Mouse (Mus musculus): ENCODE results near the gene Caskin1. TPM values are rescaled to one million over a fixed set of nuclear protein-coding genes. Genes with fewer than 3 reads are reported as not detected.

The Caskin1 gene
- total RNA-seq, 2 experiments from 2014 or later: 158 to 180 TPM

- DNase-seq: no peak
- intact Hi-C loops (cut with DNase I): no loop called here
Observed at GRCm38 (mm10) chr17:24490399-24490798, 2.0 kb downstream of the Caskin1 start.

GRCm38 (mm10) chr17:24494627-24495335 is 6.4 kb downstream of the Caskin1 start:
- peak; percentile 76 for DNase-seq
- intact Hi-C loops (cut with DNase I): no loop called here

- intact Hi-C loops (cut with DNase I): no loop called here
- DNase-seq: peak; percentile 64
Observed at GRCm38 (mm10) chr17:24495443-24495842, 7.0 kb downstream of the Caskin1 start.

- intact Hi-C loops (cut with DNase I): no loop called here
- no peak for DNase-seq
Observed at GRCm38 (mm10) chr17:24496026-24496425, 7.6 kb downstream of the Caskin1 start.

GRCm38 (mm10) chr17:24502208-24502607 is 13.8 kb downstream of the Caskin1 start:
- intact Hi-C loops (cut with DNase I): no loop called here

GRCm38 (mm10) chr17:24504085-24504484 is 15.7 kb downstream of the Caskin1 start:
- intact Hi-C loops (cut with DNase I): no loop called here
- no peak for DNase-seq

More at GRCm38 (mm10) chr17:24502208-24502607, 13.8 kb downstream of the Caskin1 start:
- DNase-seq: no peak

- DNase-seq: peak; percentile 56
- intact Hi-C loops (cut with DNase I): no loop called here
Observed at GRCm38 (mm10) chr17:24505286-24505955, 17.0 kb downstream of the Caskin1 start.

- intact Hi-C loops (cut with DNase I): no loop called here
Observed at GRCm38 (mm10) chr17:24506332-24507070, 18.1 kb downstream of the Caskin1 start.

GRCm38 (mm10) chr17:24507129-24507664 is 18.8 kb downstream of the Caskin1 start:
- peak; percentile 60 for DNase-seq

More at GRCm38 (mm10) chr17:24506332-24507070, 18.1 kb downstream of the Caskin1 start:
- peak; percentile 53 for DNase-seq

GRCm38 (mm10) chr17:24507806-24508460 is 19.5 kb downstream of the Caskin1 start:
- DNase-seq: no peak
- intact Hi-C loops (cut with DNase I): no loop called here

More at GRCm38 (mm10) chr17:24507129-24507664, 18.8 kb downstream of the Caskin1 start:
- intact Hi-C loops (cut with DNase I): no loop called here

GRCm38 (mm10) chr17:24513609-24514008 is 25.2 kb downstream of the Caskin1 start:
- intact Hi-C loops (cut with DNase I): no loop called here
- peak; percentile 69 for DNase-seq

GRCm38 (mm10) chr17:24514270-24515257 is 26.2 kb downstream of the Caskin1 start:
- intact Hi-C loops (cut with DNase I): no loop called here

GRCm38 (mm10) chr17:24520450-24520849 is 32.0 kb downstream of the Caskin1 start:
- intact Hi-C loops (cut with DNase I): no loop called here
- DNase-seq: no peak

More at GRCm38 (mm10) chr17:24514270-24515257, 26.2 kb downstream of the Caskin1 start:
- DNase-seq: no peak

- DNase-seq: no peak
- intact Hi-C loops (cut with DNase I): no loop called here
Observed at GRCm38 (mm10) chr17:24524734-24525133, 36.3 kb downstream of the Caskin1 start.

GRCm38 (mm10) chr17:24527315-24527714 is 38.9 kb downstream of the Caskin1 start:
- intact Hi-C loops (cut with DNase I): no loop called here
- DNase-seq: no peak

GRCm38 (mm10) chr17:24527723-24528559 is 39.5 kb downstream of the Caskin1 start, which contains the start of gene Traf7:
Traf7 (minus strand) TSS chr17:24527938.
- intact Hi-C loops (cut with DNase I): no loop called here
- DNase-seq: peak; percentile 91

- no peak for DNase-seq
- intact Hi-C loops (cut with DNase I): no loop called here
Observed at GRCm38 (mm10) chr17:24528560-24528918, 40.1 kb downstream of the Caskin1 start.

- DNase-seq: peak; percentile 82
- intact Hi-C loops (cut with DNase I): no loop called here
Observed at GRCm38 (mm10) chr17:24529007-24529451, 40.6 kb downstream of the Caskin1 start.
